Mouse (Mus musculus) ES-Bruce4 (cell line): ENCODE data around the gene Tbk1. TPM values are rescaled to one million over a fixed set of nuclear protein-coding genes. Genes with fewer than 3 reads are reported as not detected.

Source experiments
- H3K27ac ChIP-seq: 2 replicates; pipeline ENCODE4 v1.5.1; 2012; ENCODE audit warnings: low read length, inconsistent platforms; ENCODE audit not compliant: insufficient read depth
- H3K27me3 ChIP-seq: 2 replicates; pipeline ENCODE4 v1.6.1; 2012; ENCODE audit warnings: mild to moderate bottlenecking, low read length, inconsistent platforms; ENCODE audit not compliant: control insufficient read depth, poor library complexity, insufficient read depth, severe bottlenecking
- H3K36me3 ChIP-seq: 2 replicates; pipeline ENCODE4 v1.6.1; 2012; ENCODE audit warnings: inconsistent platforms, mild to moderate bottlenecking, low read length, moderate library complexity; ENCODE audit not compliant: control insufficient read depth, poor library complexity, insufficient read depth, severe bottlenecking
- H3K4me1 ChIP-seq: one replicate; pipeline ENCODE4 v1.8.1; 2011; ENCODE audit warnings: low read length; ENCODE audit not compliant: control insufficient read depth, insufficient read depth
- H3K4me3 ChIP-seq: 2 replicates; pipeline ENCODE4 v1.5.1; 2011; ENCODE audit warnings: low read depth, mild to moderate bottlenecking, low read length
- H3K9ac ChIP-seq: 2 replicates; pipeline ENCODE4 v1.6.1; 2012; ENCODE audit warnings: low read depth, mild to moderate bottlenecking, inconsistent platforms; ENCODE audit not compliant: poor library complexity, severe bottlenecking
- H3K9me3 ChIP-seq: replicated peaks from 2 replicates; pipeline ENCODE4 v1.6.1; 2012; ENCODE audit warnings: mild to moderate bottlenecking, low read length, inconsistent platforms; ENCODE audit not compliant: control insufficient read depth, poor library complexity, insufficient read depth, severe bottlenecking
- CTCF ChIP-seq: IDR thresholded peaks from one replicate; pipeline ENCODE4 v1.8.1; 2011; ENCODE audit warnings: low read depth, low read length
- EP300 ChIP-seq: IDR thresholded peaks from 2 replicates; pipeline ENCODE4 v1.6.1; 2011; ENCODE audit warnings: low read depth, low read length; ENCODE audit not compliant: insufficient read depth
- POLR2A ChIP-seq: IDR thresholded peaks from one replicate; pipeline ENCODE4 v1.8.1; 2011; ENCODE audit warnings: low read length; ENCODE audit not compliant: insufficient read depth
- polyA plus RNA-seq: library from polyadenylated mRNA; stranded (reverse); fragments of >200 nt; gene quantifications from 2 replicates; pipeline ENCODE4 v1.2.4, GENCODE M21; 2011; ENCODE audit warnings: low read depth; ENCODE audit not compliant: missing spikeins, insufficient read depth, insufficient read length

Tbk1 gene
- polyA plus RNA-seq, 1 experiment: 51.4 TPM

- no peak overlapping the region for H3K9ac ChIP-seq
- H3K27me3 ChIP-seq: no peaks in the 10 kb centered on the region
- no peaks in the 10 kb centered on the region for H3K4me1 ChIP-seq
- no peak overlapping the region for H3K4me3 ChIP-seq
- TF ChIP-seq POLR2A (no peak), CTCF (no peak), EP300 (no peak)
- no peaks in the 10 kb centered on the region for H3K9me3 ChIP-seq
- peaks cover 60% of the 10 kb centered on the region for H3K36me3 ChIP-seq
- no peak overlapping the region for H3K27ac ChIP-seq
Observed at GRCm38 (mm10) chr10:121601272-121601671, 14.7 kb upstream of the Tbk1 start.

DNA sequence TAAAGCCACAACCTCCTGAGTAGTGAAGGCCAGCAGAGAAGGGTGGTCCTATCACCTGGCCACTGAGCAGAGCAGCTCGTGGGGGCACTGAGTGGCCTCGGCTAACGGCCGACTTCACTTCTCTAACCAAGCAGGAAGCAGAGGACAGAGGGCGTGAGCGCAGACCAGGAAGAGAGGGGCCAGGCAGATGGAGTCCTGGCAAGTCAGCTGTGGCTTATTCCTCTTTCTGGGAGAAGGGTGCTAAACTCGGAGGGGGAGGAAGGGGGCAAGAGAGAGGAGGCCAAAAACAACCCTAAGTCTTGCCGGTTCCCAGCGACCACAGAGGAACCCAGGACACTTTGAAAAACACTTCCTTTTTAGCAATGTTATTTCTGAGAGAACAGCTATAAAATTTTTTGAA lies 10.0 kb upstream of the Tbk1 start:
- Histone ChIP-seq H3K9ac (no peak overlapping the region), H3K27me3 (no peaks in the 10 kb centered on the region), H3K27ac (no peak overlapping the region), H3K4me3 (no peak overlapping the region), H3K9me3 (no peaks in the 10 kb centered on the region), H3K36me3 (peaks cover 50% of the 10 kb centered on the region), H3K4me1 (peaks cover 2% of the 10 kb centered on the region)
- no peak for TF ChIP-seq POLR2A
- no peak for TF ChIP-seq CTCF
- TF ChIP-seq EP300: no peak

DNA sequence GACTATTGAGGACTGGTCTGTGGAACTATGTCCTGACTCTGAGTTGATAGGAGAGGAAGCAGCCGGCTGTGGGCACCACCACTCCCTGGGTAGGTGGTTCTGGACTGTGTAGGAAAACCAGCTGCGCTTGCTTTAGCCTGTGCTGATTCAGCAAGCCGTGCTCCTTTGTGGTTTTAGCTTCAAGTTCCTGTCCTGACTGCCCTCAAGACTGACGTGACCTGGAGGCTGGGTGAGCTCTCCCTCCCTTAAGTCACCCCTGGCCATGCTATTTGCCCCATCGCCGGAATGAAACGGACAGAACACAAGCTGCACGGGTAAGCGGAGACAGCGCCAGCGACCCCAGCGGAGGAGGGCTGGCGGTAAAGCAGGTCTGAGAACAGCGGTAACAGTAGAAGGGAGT lies 4.5 kb upstream of the Tbk1 start:
- H3K4me1 ChIP-seq: peaks cover 2% of the 10 kb centered on the region
- H3K27ac ChIP-seq: no peak overlapping the region
- no peak overlapping the region for H3K4me3 ChIP-seq
- no peak for TF ChIP-seq POLR2A
- no peak for TF ChIP-seq EP300
- no peak for TF ChIP-seq CTCF
- no peak overlapping the region for H3K9ac ChIP-seq
- no peaks in the 10 kb centered on the region for H3K27me3 ChIP-seq
- peaks cover 19% of the 10 kb centered on the region for H3K36me3 ChIP-seq
- no peaks in the 10 kb centered on the region for H3K9me3 ChIP-seq

- Histone ChIP-seq H3K9me3 (no peaks in the 10 kb centered on the region), H3K4me3 (no peak overlapping the region), H3K4me1 (no peaks in the 10 kb centered on the region), H3K36me3 (peaks cover 2% of the 10 kb centered on the region), H3K27ac (no peak overlapping the region), H3K9ac (peak overlapping the region; percentile 95), H3K27me3 (no peaks in the 10 kb centered on the region)
- TF ChIP-seq POLR2A (no peak), CTCF (no peak), EP300 (no peak)
Observed at GRCm38 (mm10) chr10:121587371-121587840, 819 bp upstream of the Tbk1 start.

- no peaks in the 10 kb centered on the region for H3K27me3 ChIP-seq
- H3K36me3 ChIP-seq: no peaks in the 10 kb centered on the region; the same call in 1 of the 2 replicates
- H3K4me3 ChIP-seq: peak overlapping the region; percentile 85
- H3K27ac ChIP-seq: 0 out of 2 replicates have a peak overlapping the region, but pooled peaks have one; percentile 13
- TF ChIP-seq CTCF (no peak), EP300 (no peak), POLR2A (no peak)
- peak overlapping the region; percentile 95 for H3K9ac ChIP-seq
- H3K9me3 ChIP-seq: no peaks in the 10 kb centered on the region
- H3K4me1 ChIP-seq: no peaks in the 10 kb centered on the region
Observed at GRCm38 (mm10) chr10:121585791-121586642, 570 bp downstream of the Tbk1 start.

- no peaks in the 10 kb centered on the region for H3K27me3 ChIP-seq
- no peaks in the 10 kb centered on the region; the same call in 1 of the 2 replicates for H3K36me3 ChIP-seq
- H3K4me1 ChIP-seq: no peaks in the 10 kb centered on the region
- H3K9ac ChIP-seq: no peak overlapping the region
- no peak overlapping the region for H3K27ac ChIP-seq
- no peak for TF ChIP-seq EP300
- TF ChIP-seq POLR2A: no peak
- TF ChIP-seq CTCF: no peak
- no peak overlapping the region for H3K4me3 ChIP-seq
- H3K9me3 ChIP-seq: no peaks in the 10 kb centered on the region
Observed at GRCm38 (mm10) chr10:121585056-121585790, 1.4 kb downstream of the Tbk1 start.
